Mouse (Mus musculus) bone marrow macrophage, adult 2 months (primary cell): ENCODE data around the gene a.

Experiments
- CTCF ChIP-seq: IDR thresholded peaks from 2 replicates; pipeline ENCODE4 v1.5.1; 2012; ENCODE audit warnings: low read depth, mild to moderate bottlenecking, low read length, moderate library complexity
- POLR2A ChIP-seq: IDR thresholded peaks from 2 replicates; pipeline ENCODE4 v1.6.1; 2012; ENCODE audit warnings: mild to moderate bottlenecking, low read depth, low read length, borderline replicate concordance

DNA sequence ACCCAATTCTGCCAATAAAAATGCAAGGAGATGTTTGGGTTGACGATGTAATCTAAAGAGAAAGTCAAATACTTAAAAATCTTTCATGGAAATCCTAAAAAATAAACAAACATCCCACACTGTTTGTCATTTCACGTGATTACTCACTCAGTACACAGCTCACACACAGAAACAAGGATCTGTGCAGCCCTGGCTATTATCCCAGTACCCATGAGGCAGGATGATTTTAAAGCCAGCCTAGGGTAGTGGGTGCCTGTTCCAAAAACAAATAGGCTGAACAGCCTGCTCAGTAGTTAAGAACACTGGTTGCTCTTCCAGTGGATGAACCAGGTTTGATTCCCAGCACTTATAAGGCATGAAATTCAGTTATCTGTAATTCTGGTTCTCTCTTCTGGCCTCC lies 85.4 kb downstream of the a start:
- no peak for TF ChIP-seq CTCF
- TF ChIP-seq POLR2A = no peak
